Mouse (Mus musculus) megakaryocyte, embryonic 14.5 days (primary cell): ENCODE results near the gene 7420426K07Rik. TPM values are rescaled to one million over a fixed set of nuclear protein-coding genes. Genes with fewer than 3 reads are reported as not detected.

Source experiments
- H3K27me3 ChIP-seq: replicated peaks from 2 replicates; pipeline ENCODE3; 2012; ENCODE audit warnings: inconsistent platforms
- H3K36me3 ChIP-seq: replicated peaks from 2 replicates; pipeline ENCODE3; 2012; ENCODE audit warnings: low read length, inconsistent platforms, mixed read lengths
- H3K4me1 ChIP-seq: 2 replicates; pipeline ENCODE4 v1.6.1; 2012; ENCODE audit warnings: inconsistent platforms
- H3K4me3 ChIP-seq: replicated peaks from 2 replicates; pipeline ENCODE3; 2012; ENCODE audit warnings: moderate library complexity, mild to moderate bottlenecking, inconsistent platforms
- H3K9me3 ChIP-seq: 2 replicates; pipeline ENCODE4 v1.6.1; 2012; ENCODE audit warnings: inconsistent platforms
- FLI1 ChIP-seq: IDR thresholded peaks from 2 replicates; pipeline ENCODE4 v1.6.1; 2012; ENCODE audit warnings: low read length, inconsistent platforms, mixed read lengths
- GATA1 ChIP-seq: IDR thresholded peaks from 3 replicates; pipeline ENCODE4 v1.6.1; 2012; ENCODE audit warnings: mixed read lengths, low read length, inconsistent platforms, borderline replicate concordance
- polyA plus RNA-seq: library from polyadenylated mRNA; stranded (reverse); fragments of >175 nt; gene quantifications from 2 replicates; pipeline ENCODE4 v1.2.3, GENCODE M21; 2012; ENCODE audit warnings: low replicate concordance; ENCODE audit not compliant: insufficient read depth

7420426K07Rik gene
- polyA plus RNA-seq: not detected in 2 replicates

DNA sequence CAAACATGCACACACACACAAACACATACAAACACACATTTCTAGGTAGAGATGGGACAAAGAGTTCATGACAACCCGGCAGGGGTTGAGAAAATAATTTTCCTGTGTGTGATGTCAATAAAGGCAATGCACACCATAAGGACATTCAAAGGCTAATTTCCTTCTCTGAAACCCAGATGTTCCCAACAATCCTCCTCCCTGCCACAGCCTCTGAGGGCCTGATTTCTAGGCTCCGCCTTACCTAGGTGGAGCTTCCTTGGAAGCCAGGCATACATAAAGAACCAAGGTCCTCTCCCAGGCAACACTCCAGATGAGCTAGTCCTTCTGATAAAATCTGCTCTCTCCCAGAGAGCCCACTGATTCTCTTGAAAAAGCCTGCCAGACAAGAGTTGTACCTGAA lies at the start of gene 7420426K07Rik:
7420426K07Rik (plus strand) TSS at position 301 of the 400 bp plus-strand sequence.
- TF ChIP-seq FLI1 (no peak), GATA1 (no peak)
- no peaks in the 10 kb centered on the region for H3K4me1 ChIP-seq
- H3K36me3 ChIP-seq: no peaks in the 10 kb centered on the region
- H3K4me3 ChIP-seq: no peak within 1 kb of the TSS
- peaks cover 4% of the 10 kb centered on the region for H3K9me3 ChIP-seq
- peaks cover 2% of the 10 kb centered on the region for H3K27me3 ChIP-seq

- no peaks in the 10 kb centered on the region for H3K4me1 ChIP-seq
- TF ChIP-seq GATA1: no peak
- no peak for TF ChIP-seq FLI1
- peaks cover 4% of the 10 kb centered on the region for H3K9me3 ChIP-seq
- no peaks in the 10 kb centered on the region for H3K36me3 ChIP-seq
- H3K27me3 ChIP-seq: no peaks in the 10 kb centered on the region
- H3K4me3 ChIP-seq: peak within 1 kb of the TSS; percentile 20
Measured at GRCm38 (mm10) chr9:98856210-98856609, 46.7 kb upstream of the 7420426K07Rik start, which contains the start of gene Prr23a2. Prr23a2 (plus strand) TSS chr9:98856494.

DNA sequence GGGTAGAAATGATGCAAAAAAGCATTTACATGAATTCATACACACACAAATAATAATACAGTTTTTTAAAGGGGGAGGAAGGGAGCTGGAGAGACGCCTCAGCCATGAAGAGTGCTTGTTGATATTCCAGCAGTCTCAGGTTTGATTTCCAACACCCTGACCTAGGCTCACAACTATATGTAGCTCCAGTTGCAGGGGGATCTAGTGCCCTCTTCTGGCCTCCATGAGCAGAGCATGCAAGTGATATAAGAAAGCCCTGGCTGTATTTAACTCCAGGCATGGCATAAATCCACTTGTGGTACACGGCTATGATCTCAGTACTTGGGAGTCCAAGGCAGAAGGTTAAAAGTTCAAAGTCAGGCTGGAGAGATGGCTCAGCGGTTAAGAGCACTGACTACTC lies 39.5 kb upstream of the 7420426K07Rik start:
- Histone ChIP-seq H3K9me3 (peaks cover 6% of the 10 kb centered on the region), H3K36me3 (no peaks in the 10 kb centered on the region), H3K4me3 (no peak overlapping the region), H3K27me3 (peaks cover 2% of the 10 kb centered on the region), H3K4me1 (no peaks in the 10 kb centered on the region)
- TF ChIP-seq FLI1: no peak
- no peak for TF ChIP-seq GATA1

GRCm38 (mm10) chr9:98864571-98864970 lies 38.3 kb upstream of the 7420426K07Rik start, which contains the start of gene Prr23a3:
Prr23a3 (plus strand) TSS chr9:98864767.
- H3K9me3 ChIP-seq: peaks cover 6% of the 10 kb centered on the region

DNA sequence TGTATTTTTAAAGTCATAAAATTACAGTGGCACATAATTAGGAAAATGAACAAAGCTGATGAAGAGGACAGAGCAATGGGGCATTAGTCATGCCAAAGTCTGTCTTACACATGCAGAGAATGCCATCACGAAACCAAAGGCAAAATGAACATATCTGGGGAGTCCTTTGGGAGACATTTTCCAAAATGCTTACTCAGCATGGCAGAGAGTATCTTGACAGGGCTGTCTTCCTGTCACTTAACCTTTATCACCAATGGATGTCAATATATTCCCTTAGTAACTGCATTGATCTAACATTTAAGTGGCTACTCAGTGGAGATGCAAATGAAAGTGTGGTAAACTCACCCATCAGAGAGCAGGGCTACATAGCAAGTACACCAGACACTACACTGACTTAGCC lies 1.4 kb upstream of the 7420426K07Rik start:
- peaks cover 2% of the 10 kb centered on the region for H3K27me3 ChIP-seq
- H3K4me3 ChIP-seq: no peak overlapping the region
- no peaks in the 10 kb centered on the region for H3K36me3 ChIP-seq
- no peaks in the 10 kb centered on the region for H3K4me1 ChIP-seq
- TF ChIP-seq FLI1: no peak
- no peak for TF ChIP-seq GATA1
- peaks cover 17% of the 10 kb centered on the region for H3K9me3 ChIP-seq

More at GRCm38 (mm10) chr9:98864571-98864970, 38.3 kb upstream of the 7420426K07Rik start, which contains the start of gene Prr23a3:
- no peak for TF ChIP-seq GATA1
- TF ChIP-seq FLI1: no peak
- H3K4me3 ChIP-seq: no peak within 1 kb of the TSS
- H3K4me1 ChIP-seq: no peaks in the 10 kb centered on the region
- no peaks in the 10 kb centered on the region for H3K36me3 ChIP-seq
- peaks cover 2% of the 10 kb centered on the region for H3K27me3 ChIP-seq

DNA sequence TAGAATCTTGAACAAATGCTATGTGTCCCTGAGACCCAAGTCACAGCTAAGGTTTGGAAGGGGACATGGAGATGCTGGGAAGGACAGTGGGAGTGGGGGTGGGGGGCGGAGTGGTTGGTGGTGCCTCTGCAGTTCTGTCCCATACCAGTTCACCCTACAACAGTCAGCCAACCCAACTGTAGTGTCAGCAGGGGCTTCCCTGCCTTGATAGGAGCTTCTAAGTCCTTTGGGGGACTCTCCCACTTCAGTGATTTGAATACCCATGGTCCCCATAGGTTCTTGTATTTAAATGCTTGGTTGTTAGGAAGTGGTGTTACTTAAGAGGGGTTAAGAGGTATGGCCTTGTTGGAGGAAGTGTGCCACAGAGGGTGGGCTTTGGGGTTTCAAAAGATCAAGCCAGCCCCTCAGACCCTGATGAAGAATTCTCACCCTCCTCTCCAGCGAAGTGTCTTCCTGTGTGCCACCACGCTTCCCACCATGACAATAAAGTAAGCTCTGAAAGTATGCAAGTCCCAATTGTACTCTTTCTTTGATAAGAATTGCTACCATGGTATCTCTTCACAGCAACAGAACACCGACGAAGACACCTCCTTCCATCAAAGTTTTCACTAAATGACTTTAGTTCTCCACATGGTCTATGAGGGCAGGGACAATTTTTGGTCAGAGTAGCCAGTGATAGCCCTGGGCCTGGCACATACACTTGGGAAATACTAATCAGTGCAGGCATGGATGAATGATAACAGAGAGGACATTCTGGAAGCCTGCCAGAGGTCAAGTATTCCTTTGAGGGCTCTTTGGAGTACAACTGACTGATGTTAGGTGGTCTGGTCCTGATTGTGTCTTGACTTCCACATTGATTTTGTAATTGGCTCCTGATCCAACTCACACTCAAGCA lies 18.0 kb downstream of the 7420426K07Rik start:
- H3K36me3 ChIP-seq: no peaks in the 10 kb centered on the region
- H3K9me3 ChIP-seq: no peaks in the 10 kb centered on the region
- H3K27me3 ChIP-seq: peaks cover 5% of the 10 kb centered on the region
- H3K4me3 ChIP-seq: no peak overlapping the region
- no peaks in the 10 kb centered on the region for H3K4me1 ChIP-seq
- TF ChIP-seq GATA1: no peak
- no peak for TF ChIP-seq FLI1

DNA sequence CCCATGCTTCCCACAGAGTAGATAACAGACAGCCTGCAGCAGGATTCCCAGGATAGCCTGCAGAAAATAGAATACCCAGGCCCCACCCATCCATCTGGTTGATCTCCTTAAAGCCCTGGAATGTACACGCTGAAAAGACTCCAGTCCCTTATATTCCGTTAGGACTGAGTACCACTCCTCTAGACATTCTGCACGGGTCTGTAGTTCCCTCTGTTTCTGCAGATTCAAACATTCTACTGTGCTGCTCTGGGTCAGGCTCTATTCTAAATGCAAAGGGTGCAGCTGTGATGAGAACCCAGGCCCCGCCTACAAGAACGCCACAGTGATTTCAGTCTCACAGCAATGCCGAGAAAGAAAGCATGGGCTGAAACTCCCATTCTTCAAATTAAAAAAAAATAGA lies 20.2 kb downstream of the 7420426K07Rik start:
- no peaks in the 10 kb centered on the region for H3K4me1 ChIP-seq
- H3K36me3 ChIP-seq: no peaks in the 10 kb centered on the region
- peaks cover 9% of the 10 kb centered on the region for H3K27me3 ChIP-seq
- TF ChIP-seq GATA1 (no peak), FLI1 (no peak)
- no peak overlapping the region for H3K4me3 ChIP-seq
- H3K9me3 ChIP-seq: no peaks in the 10 kb centered on the region

DNA sequence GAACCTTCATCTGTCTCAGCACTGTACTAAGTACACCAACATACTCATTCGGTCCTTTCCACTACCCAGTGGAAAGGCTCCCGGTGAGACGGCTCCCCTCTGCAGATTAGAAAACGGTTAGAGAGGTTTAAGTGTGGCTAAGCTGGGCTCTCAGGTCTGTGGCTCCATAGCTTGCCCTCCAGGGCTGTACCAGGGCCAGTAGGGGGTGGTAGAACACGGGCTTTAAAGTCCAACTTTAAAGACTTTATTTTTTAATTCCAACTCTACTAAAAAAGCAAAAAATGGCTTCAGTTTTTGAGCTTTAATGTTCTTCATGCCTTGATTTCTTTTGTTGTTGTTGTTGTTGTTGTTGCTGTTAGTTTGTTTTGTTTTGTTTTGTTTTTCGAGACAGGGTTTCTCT lies 21.3 kb downstream of the 7420426K07Rik start:
- Histone ChIP-seq H3K27me3 (peaks cover 9% of the 10 kb centered on the region), H3K36me3 (no peaks in the 10 kb centered on the region), H3K4me3 (no peak overlapping the region), H3K4me1 (no peaks in the 10 kb centered on the region), H3K9me3 (no peaks in the 10 kb centered on the region)
- no peak for TF ChIP-seq GATA1

GRCm38 (mm10) chr9:98929496-98929895 lies 26.6 kb downstream of the 7420426K07Rik start:
- Histone ChIP-seq H3K36me3 (no peaks in the 10 kb centered on the region), H3K9me3 (peaks cover 11% of the 10 kb centered on the region), H3K27me3 (peaks cover 17% of the 10 kb centered on the region), H3K4me3 (no peak overlapping the region), H3K4me1 (no peaks in the 10 kb centered on the region)
- no peak for TF ChIP-seq FLI1

DNA sequence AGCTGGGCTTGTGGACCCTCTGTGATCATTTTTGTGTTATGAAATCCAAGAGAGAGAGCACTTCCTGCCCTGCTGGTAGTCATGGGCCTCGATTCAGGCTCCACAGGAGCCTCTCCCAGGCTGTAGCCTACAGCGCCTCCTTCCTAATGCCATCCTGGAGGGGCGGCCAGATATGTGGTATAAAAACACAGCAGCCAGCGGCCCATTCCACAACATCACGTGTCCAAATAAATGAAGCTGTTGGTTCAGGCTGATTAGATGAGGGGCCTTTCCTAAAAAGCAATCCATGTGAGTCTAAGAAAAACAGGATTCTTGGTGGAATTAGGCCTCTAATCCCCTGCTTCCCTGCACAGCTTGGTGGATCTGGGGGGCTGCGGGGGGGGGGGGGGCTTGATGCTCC lies 30.0 kb downstream of the 7420426K07Rik start:
- H3K27me3 ChIP-seq: peaks cover 27% of the 10 kb centered on the region
- no peaks in the 10 kb centered on the region for H3K36me3 ChIP-seq
- H3K4me3 ChIP-seq: no peak overlapping the region
- peaks cover 11% of the 10 kb centered on the region for H3K9me3 ChIP-seq
- H3K4me1 ChIP-seq: no peaks in the 10 kb centered on the region
- TF ChIP-seq FLI1 (no peak), GATA1 (no peak)
